Mouse (Mus musculus) heart, embryonic 13.5 days (tissue): Measurements from ENCODE around the gene Slamf8. TPM values are rescaled to one million over a fixed set of nuclear protein-coding genes. Genes with fewer than 3 reads are reported as not detected.

ENCODE experiments used
- polyA plus RNA-seq: library from polyadenylated mRNA; unstranded; fragments of >200 nt; fragmentation: Nextera tagmentation; extraction: Ambion mirVana; gene quantifications from 2 replicates; pipeline ENCODE4 v1.2.1, GENCODE M21; 2015

The Slamf8 gene
- polyA plus RNA-seq, 1 experiment from 2014 or later, result not detected

Other genes starting within 250 kb of the Slamf8 start
- 0.04 TPM in 1 of 2 replicates, not detected in the other for gene Kcnj10, start 249.4 kb downstream of the Slamf8 start, polyA plus RNA-seq
- 4.4 and 4.7 TPM in 2 replicates for gene Pigm, start 214.0 kb downstream of the Slamf8 start, polyA plus RNA-seq
- gene Slamf9, start 115.2 kb downstream of the Slamf8 start, polyA plus RNA-seq, result 1.2 and 1.3 TPM in 2 replicates
- 9.2 and 9.6 TPM in 2 replicates for gene Igsf9, start 108.8 kb downstream of the Slamf8 start, polyA plus RNA-seq
- 312 and 327 TPM in 2 replicates for gene Tagln2, start 90.5 kb downstream of the Slamf8 start, polyA plus RNA-seq
- gene Cfap45, start 69.8 kb downstream of the Slamf8 start, polyA plus RNA-seq, result 1.9 and 2.4 TPM in 2 replicates
- gene Vsig8, start 34.6 kb downstream of the Slamf8 start, polyA plus RNA-seq, result 0.15 and 0.25 TPM in 2 replicates
- not detected in 2 replicates for gene Fcrl6, start 12.0 kb upstream of the Slamf8 start, polyA plus RNA-seq
- 10.4 and 10.9 TPM in 2 replicates for gene Dusp23, start 42.4 kb upstream of the Slamf8 start, polyA plus RNA-seq
- gene Crp, start 107.5 kb upstream of the Slamf8 start, polyA plus RNA-seq, result 0.21 and 0.92 TPM in 2 replicates